Mouse (Mus musculus) liver, adult 2 months (tissue): ENCODE data around the gene 1700102P08Rik.

Source experiments
- CTCF ChIP-seq: fragments of 200-500 bp; IDR thresholded peaks from 2 replicates; pipeline ENCODE4 v1.5.1; 2011; ENCODE audit warnings: low read depth, low read length, control low read depth
- POLR2A ChIP-seq: fragments of 200-500 bp; IDR thresholded peaks from 2 replicates; pipeline ENCODE4 v1.6.1; 2011; ENCODE audit warnings: low read length, control low read depth; ENCODE audit not compliant: insufficient read depth; ENCODE audit errors: extremely low read depth

DNA sequence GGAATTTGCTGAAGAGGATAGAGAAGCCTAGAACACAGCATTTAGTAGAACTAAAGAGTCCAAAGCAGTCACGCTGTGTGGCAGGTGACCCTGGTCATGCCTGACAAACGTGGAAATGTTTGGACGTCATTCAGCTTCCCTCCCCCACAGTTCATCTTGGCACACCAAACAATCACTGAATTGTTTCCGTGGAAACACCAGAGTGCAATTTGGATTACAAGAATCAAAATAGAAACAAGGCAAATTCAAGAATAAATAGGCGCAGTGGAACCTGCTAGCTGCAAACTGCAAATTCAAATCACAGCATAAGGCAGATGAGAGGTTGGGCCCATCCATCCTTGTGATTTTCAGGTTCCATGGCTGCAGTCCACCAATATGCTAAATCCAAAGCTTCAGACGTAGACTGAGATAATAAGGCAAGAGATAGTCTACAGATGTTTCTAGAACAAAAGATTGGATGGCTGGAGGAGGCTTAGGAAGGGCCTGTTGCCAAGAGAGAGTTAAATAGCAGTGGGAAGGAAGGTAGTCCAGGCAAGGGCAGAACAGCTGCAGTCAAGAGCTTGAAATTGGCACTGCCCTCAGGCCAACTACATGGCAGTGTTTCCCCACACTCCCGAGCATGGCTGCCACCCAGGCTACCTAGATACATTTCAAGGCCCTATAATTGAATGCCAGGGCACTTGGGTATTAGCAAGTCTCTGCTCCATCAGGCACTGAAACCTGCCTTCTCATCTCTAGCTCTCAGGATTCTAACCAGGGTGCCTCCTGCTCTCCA lies 8.8 kb downstream of the 1700102P08Rik start:
- TF ChIP-seq CTCF (no peak), POLR2A (no peak)
